Mouse (Mus musculus): ENCODE data around the gene Ssr4.

GRCm38 (mm10) chrX:73793039-73793438 is 6.2 kb downstream of the Ssr4 start:
- TF ChIP-seq CTCF (IDR thresholded peaks at IDR 0.05; ENCODE audit: insufficient read depth, low read depth, low read length) (no peak), POLR2A (IDR thresholded peaks at IDR 0.05; ENCODE audit: insufficient read depth, low read depth, low read length) (no peak)
